Mouse (Mus musculus) cortical plate, adult 2 months (tissue): ENCODE results near the gene Tnr.

Experiments used
- CTCF ChIP-seq: fragments of 200-500 bp; IDR thresholded peaks from 2 replicates; pipeline ENCODE4 v1.5.1; 2011; ENCODE audit warnings: mild to moderate bottlenecking, control low read depth, low read length; ENCODE audit not compliant: insufficient read depth; ENCODE audit errors: extremely low read depth
- POLR2A ChIP-seq: fragments of 200-500 bp; IDR thresholded peaks from 2 replicates; pipeline ENCODE4 v1.6.1; 2011; ENCODE audit warnings: mild to moderate bottlenecking, low read length, control low read depth; ENCODE audit not compliant: insufficient read depth; ENCODE audit errors: extremely low read depth

GRCm38 (mm10) chr1:159963351-159963750 lies 439.8 kb downstream of the Tnr start:
- TF ChIP-seq CTCF, result no peak
- TF ChIP-seq POLR2A, result no peak
